Mouse (Mus musculus): ENCODE data around the gene Gm42420. TPM values are rescaled to one million over a fixed set of nuclear protein-coding genes. Genes with fewer than 3 reads are reported as not detected.
A peak's percentile ranks its signal among the peaks of the same experiment; 100 is the strongest.

The Gm42420 gene
- total and polyA plus RNA-seq, 3 experiments: 0.66 to 2.6 (median 2.1) TPM

- TF ChIP-seq BHLHE40 (IDR thresholded peaks at IDR 0.05; ENCODE audit: low read depth, low read length) (no peak; the same call in 1 of the 2 replicates), POLR2AphosphoS2 (IDR thresholded peaks at IDR 0.05; ENCODE audit: low read depth, low read length) (peak; percentile 64; the same call in 1 of the 2 replicates), UBTF (IDR thresholded peaks at IDR 0.05; ENCODE audit: low read depth, low read length) (peak; percentile 80), JUN (IDR thresholded peaks at IDR 0.05; ENCODE audit: insufficient read depth, low read depth, low read length) (no peak), MYC (IDR thresholded peaks at IDR 0.05; ENCODE audit: low read depth, low read length) (0 out of 2 replicates have a peak, but pooled peaks have one; percentile 9), TCF12 (IDR thresholded peaks at IDR 0.05; ENCODE audit: low read depth, low read length) (peak; percentile 90)
Observed at GRCm38 (mm10) chr6:39573791-39574554, 11.6 kb upstream of the Gm42420 start, which contains the start of gene Adck2 (continued).

- Histone ChIP-seq H3K4me2 (ENCODE audit: insufficient read depth, low read depth, poor library complexity, severe bottlenecking) (peak overlapping the region; percentile 69), H3K36me3 (replicated peaks in 1 of 2; ENCODE audit: control insufficient read depth in 1 of 2, insufficient read depth in 1 of 2, low read length in 1 of 2) (peaks cover 3 to 32% of the 10 kb centered on the region in 2 experiments), H3K4me1 (ENCODE audit: control insufficient read depth in 1 of 2, insufficient read depth in 2 of 2) (peaks cover 0 to 19% of the 10 kb centered on the region in 2 experiments; a peak in 2 of 4 replicates), H3K4me3 (replicated peaks in 1 of 3; ENCODE audit: low read depth in 2 of 3, low read length in 2 of 3, poor library complexity in 1 of 3) (peak overlapping the region; percentile 76 to 85 (median 81)), H3K9me3 (replicated peaks; ENCODE audit: low read length) (no peaks in the 10 kb centered on the region), H3K9ac (ENCODE audit: insufficient read depth, low read depth) (peak overlapping the region; percentile 78), H3K27me3 (replicated peaks) (no peaks in the 10 kb centered on the region), H3K79me2 (replicated peaks; ENCODE audit: control insufficient read depth, extremely low read depth, insufficient read depth, poor library complexity, severe bottlenecking) (no peaks in the 10 kb centered on the region), H3K27ac (ENCODE audit: insufficient read depth, low read depth) (peak overlapping the region; percentile 38; the same call in 1 of the 2 replicates)
- no peak for DNase-seq (ENCODE audit: extremely low read depth)
- TF ChIP-seq USF1 (IDR thresholded peaks at IDR 0.05; ENCODE audit: low read depth, low read length): no peak
- TF ChIP-seq ELF1 (IDR thresholded peaks at IDR 0.05; ENCODE audit: low read depth, low read length): no peak
- TF ChIP-seq JUND (conservative IDR thresholded peaks at IDR 0.05; ENCODE audit: low read depth, low read length): no peak
- in situ Hi-C loops (cut with MboI; ENCODE audit: low pct_ligation_motif_present, low pct_unique_long_range_greater_than_20kb, low sequenced_read_pairs): no loop called here
- dilution Hi-C loops (cut with MboI; ENCODE audit: extremely low pct_ligation_motif_present, extremely low pct_unique_long_range_greater_than_20kb, low sequenced_read_pairs): loop anchor here (25.0 kb wide), 1 partner anchor 112 kb away; no protein-coding TSS in a partner anchor
Observed at GRCm38 (mm10) chr6:39574555-39574869, 11.0 kb upstream of the Gm42420 start.

GRCm38 (mm10) chr6:39574951-39575350, 10.6 kb upstream of the Gm42420 start:
- H3K4me2 ChIP-seq (ENCODE audit: insufficient read depth, low read depth, poor library complexity, severe bottlenecking): peak overlapping the region; percentile 69
- no peaks in the 10 kb centered on the region for H3K79me2 ChIP-seq (replicated peaks; ENCODE audit: control insufficient read depth, extremely low read depth, insufficient read depth, poor library complexity, severe bottlenecking)
- H3K27ac ChIP-seq (ENCODE audit: insufficient read depth, low read depth): no peak overlapping the region
- dilution Hi-C loops (cut with MboI; ENCODE audit: extremely low pct_ligation_motif_present, extremely low pct_unique_long_range_greater_than_20kb, low sequenced_read_pairs) (loop anchor here (25.0 kb wide), 1 partner anchor 113 kb away; no protein-coding TSS in a partner anchor), in situ Hi-C loops (cut with MboI; ENCODE audit: low pct_ligation_motif_present, low pct_unique_long_range_greater_than_20kb, low sequenced_read_pairs) (no loop called here)
- H3K4me3 ChIP-seq (replicated peaks in 1 of 3; ENCODE audit: low read depth in 2 of 3, low read length in 2 of 3, poor library complexity in 1 of 3): peak overlapping the region; percentile 76 to 85 (median 81)
- no peak for DNase-seq (ENCODE audit: extremely low read depth)
- H3K4me1 ChIP-seq (ENCODE audit: control insufficient read depth in 1 of 2, insufficient read depth in 2 of 2): peaks cover 0 to 19% of the 10 kb centered on the region in 2 experiments; a peak in 2 of 4 replicates
- H3K9ac ChIP-seq (ENCODE audit: insufficient read depth, low read depth): peak overlapping the region; percentile 78
- no peaks in the 10 kb centered on the region for H3K27me3 ChIP-seq (replicated peaks)
- no peaks in the 10 kb centered on the region for H3K9me3 ChIP-seq (replicated peaks; ENCODE audit: low read length)
- H3K36me3 ChIP-seq (replicated peaks in 1 of 2; ENCODE audit: control insufficient read depth in 1 of 2, insufficient read depth in 1 of 2, low read length in 1 of 2): peaks cover 4 to 36% of the 10 kb centered on the region in 2 experiments
- TF ChIP-seq NRF1 (IDR thresholded peaks at IDR 0.05; ENCODE audit: low read depth, low read length): no peak
